Mouse (Mus musculus) bone marrow, adult 2 months (tissue): ENCODE measurements around the gene H2-DMa.

ENCODE experiments used
- CTCF ChIP-seq: fragments of 200-500 bp; IDR thresholded peaks from 2 replicates; pipeline ENCODE4 v1.5.1; 2011; ENCODE audit warnings: low read length, control low read depth; ENCODE audit not compliant: control insufficient read depth, insufficient read depth
- POLR2A ChIP-seq: fragments of 200-500 bp; IDR thresholded peaks from 2 replicates; pipeline ENCODE4 v1.6.1; 2011; ENCODE audit warnings: low read depth, mild to moderate bottlenecking, control low read depth, low read length, borderline replicate concordance; ENCODE audit not compliant: control insufficient read depth

GRCm38 (mm10) chr17:34099531-34099930, 19.8 kb upstream of the H2-DMa start:
- TF ChIP-seq POLR2A (no peak), CTCF (no peak)
